In the genomic region with DNA sequence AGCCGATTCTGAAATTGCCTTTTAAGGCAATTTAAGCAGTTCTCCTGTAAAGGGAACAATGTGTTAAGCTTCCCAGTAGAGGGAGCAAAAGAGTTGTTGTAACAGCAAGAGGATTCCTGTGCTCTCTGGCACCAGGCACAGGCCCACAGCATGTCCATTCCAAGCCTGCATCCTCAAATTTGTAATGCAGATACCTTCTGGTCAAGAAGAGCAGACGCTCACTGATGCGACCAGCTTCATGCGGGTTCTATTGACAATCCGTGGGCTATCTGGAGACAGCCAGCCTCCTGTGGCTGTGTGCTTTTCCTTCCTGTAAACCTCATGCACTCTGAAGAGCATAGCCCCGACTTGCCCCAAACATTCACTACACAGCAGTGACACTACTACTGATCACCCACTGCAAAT, we compare ENCODE assay signal across 9 mouse cellular contexts. TPM values are rescaled to one million over a fixed set of nuclear protein-coding genes. Genes with fewer than 3 reads are reported as not detected.
DNase-seq lines count a peak whose midpoint lies in the region; ATAC-seq and TF ChIP-seq lines count a peak whose summit lies in the region.
"Had no signal": no experiment of that assay in that cellular context is flagged by ENCODE, and none has a peak within 500 bp of the region (broad histone marks: within the 10 kb centered on the region; RNA-seq: fewer than 3 reads in every experiment).

No protein-coding gene starts in this region.

- H3K4me1 ChIP-seq in spleen, adult 2 months (ENCODE audit: control insufficient read depth, insufficient read depth, insufficient read length), result no peaks in the 10 kb centered on the region
- no peaks in the 10 kb centered on the region for H3K4me1 ChIP-seq in embryonic facial prominence, embryonic 14.5 days (ENCODE audit: control insufficient read depth, insufficient read depth, low read length)
- H3K4me1 ChIP-seq in liver, embryonic 11.5 days (replicated peaks; ENCODE audit: control insufficient read depth, insufficient read depth, low read length), result peaks cover 7% of the 10 kb centered on the region
- H3K4me1 ChIP-seq in midbrain, postnatal 0 days (ENCODE audit: insufficient read depth, low read length), result no peaks in the 10 kb centered on the region

- no peaks in the 10 kb centered on the region for H3K9me3 ChIP-seq in embryonic facial prominence, embryonic 14.5 days (ENCODE audit: control insufficient read depth, low read length)
- H3K9me3 ChIP-seq in liver, embryonic 11.5 days (ENCODE audit: control insufficient read depth, low read length), result no peaks in the 10 kb centered on the region
- no peaks in the 10 kb centered on the region for H3K9me3 ChIP-seq in midbrain, postnatal 0 days (ENCODE audit: low read length)

- no peaks in the 10 kb centered on the region for H3K27me3 ChIP-seq in spleen, adult 2 months (ENCODE audit: control insufficient read depth, insufficient read depth, low read length)
- no peaks in the 10 kb centered on the region for H3K27me3 ChIP-seq in embryonic facial prominence, embryonic 14.5 days (replicated peaks; ENCODE audit: control insufficient read depth, insufficient read depth, low read length)
- no peaks in the 10 kb centered on the region for H3K27me3 ChIP-seq in liver, embryonic 11.5 days (replicated peaks; ENCODE audit: control insufficient read depth, insufficient read depth, low read length)
- H3K27me3 ChIP-seq in midbrain, postnatal 0 days (ENCODE audit: insufficient read depth, low read length), result 0 out of 2 replicates have a peak, but pooled peaks cover 4% of the 10 kb centered on the region

- 7% methylated on average over 6 of the region's 6 CpGs for WGBS in spleen, adult 2 months
- 23% methylated on average over 6 of the region's 6 CpGs for WGBS in embryonic facial prominence, embryonic 14.5 days
- 15% methylated on average over 6 of the region's 6 CpGs for WGBS in liver, embryonic 11.5 days
- 25% methylated on average over 6 of the region's 6 CpGs for WGBS in midbrain, postnatal 0 days

- no peak overlapping the region for H3K27ac ChIP-seq in spleen, adult 2 months (ENCODE audit: insufficient read depth, low read length)
- no peak overlapping the region for H3K27ac ChIP-seq in embryonic facial prominence, embryonic 14.5 days (replicated peaks; ENCODE audit: low read depth, low read length)
- peak overlapping the region; percentile 4; the same call in 1 of the 2 replicates for H3K27ac ChIP-seq in liver, embryonic 11.5 days (ENCODE audit: low read depth, low read length)
- no peak overlapping the region for H3K27ac ChIP-seq in midbrain, postnatal 0 days (ENCODE audit: low read depth, low read length)

- no peak overlapping the region for H3K4me2 ChIP-seq in embryonic facial prominence, embryonic 14.5 days (ENCODE audit: low read depth, low read length)
- no peak overlapping the region for H3K4me2 ChIP-seq in liver, embryonic 11.5 days
- no peak overlapping the region for H3K4me2 ChIP-seq in midbrain, postnatal 0 days (ENCODE audit: low read depth, low read length, poor library complexity, severe bottlenecking)

- no peak for ATAC-seq in embryonic facial prominence, embryonic 14.5 days (ENCODE audit: low read depth)
- 0 out of 2 replicates have a peak, but pooled peaks have one; percentile 51 for ATAC-seq in liver, embryonic 11.5 days (replicated peaks; ENCODE audit: low FRiP score)
- ATAC-seq in midbrain, postnatal 0 days (ENCODE audit: low FRiP score), result peak; percentile 87

- TF ChIP-seq CTCF in spleen, adult 2 months (IDR thresholded peaks at IDR 0.05; ENCODE audit: extremely low read depth, insufficient read depth, insufficient read length, insufficient replicate concordance), result peak; percentile 32; the same call in 1 of the 2 replicates
- peak; percentile 83 for TF ChIP-seq CTCF in midbrain, postnatal 0 days (IDR thresholded peaks at IDR 0.05)

- TF ChIP-seq POLR2A in spleen, adult 2 months (IDR thresholded peaks at IDR 0.05; ENCODE audit: low read depth, low read length), result no peak

- H3K9ac ChIP-seq in embryonic facial prominence, embryonic 14.5 days (ENCODE audit: low read depth, low read length), result no peak overlapping the region
- H3K9ac ChIP-seq in liver, embryonic 11.5 days (ENCODE audit: low read depth, low read length), result no peak overlapping the region
- no peak overlapping the region for H3K9ac ChIP-seq in midbrain, postnatal 0 days (replicated peaks; ENCODE audit: low read length, poor library complexity, severe bottlenecking)

- H3K4me3 ChIP-seq in spleen, adult 2 months (ENCODE audit: extremely low read depth, insufficient read depth, insufficient read length), result no peak overlapping the region
- H3K4me3 ChIP-seq in embryonic facial prominence, embryonic 14.5 days (ENCODE audit: low read depth, low read length), result no peak overlapping the region
- H3K4me3 ChIP-seq in liver, embryonic 11.5 days (ENCODE audit: low read depth, low read length), result no peak overlapping the region
- no peak overlapping the region for H3K4me3 ChIP-seq in midbrain, postnatal 0 days (ENCODE audit: low read depth, low read length)
- H3K4me3 ChIP-seq: erythroblast, embryonic 14.5 days had no signal

- peak in 1 of 2 experiments; percentile 52 for DNase-seq in spleen, adult 2 months (ENCODE audit: low read depth in 1 of 2, low spot score in 2 of 2)
- no peak for DNase-seq in spleen, postnatal 14 days (ENCODE audit: low spot score in 2 of 2)
- peak; percentile 21 for DNase-seq in T-cell, adult 2 months (ENCODE audit: low spot score)
- DNase-seq in embryonic facial prominence, embryonic 14.5 days (ENCODE audit: low spot score), result peak; percentile 77
- peak; percentile 36 for DNase-seq in kidney, adult 9 months
- DNase-seq in liver, embryonic 11.5 days (ENCODE audit: low spot score), result no peak
- DNase-seq in midbrain, postnatal 0 days (ENCODE audit: low spot score), result peak; percentile 84
- no peak for DNase-seq in gastrocnemius, postnatal 4 days (ENCODE audit: low spot score in 2 of 2)

- no peaks in the 10 kb centered on the region for H3K36me3 ChIP-seq in spleen, adult 2 months (ENCODE audit: control insufficient read depth, insufficient read depth, low read length)
- H3K36me3 ChIP-seq in embryonic facial prominence, embryonic 14.5 days (ENCODE audit: control insufficient read depth, insufficient read depth, low read length), result no peaks in the 10 kb centered on the region
- no peaks in the 10 kb centered on the region for H3K36me3 ChIP-seq in liver, embryonic 11.5 days (ENCODE audit: control insufficient read depth, insufficient read depth, low read length)
- H3K36me3 ChIP-seq in midbrain, postnatal 0 days (ENCODE audit: insufficient read depth, low read length), result no peaks in the 10 kb centered on the region

RNA-seq across cellular contexts. Expression of gene Ms4a6d, which starts 6.9 kb away (rescaled TPM):
- polyA plus RNA-seq in spleen, adult 2 months (2012; rRNA removed), result 2.1 and 3.9 TPM in 2 replicates
- 7.4 and 9.3 TPM in 2 replicates for polyA plus RNA-seq in embryonic facial prominence, embryonic 14.5 days (2014; fragmentation: Nextera tagmentation; extraction: Ambion mirVana)
- 3.8 and 5.1 TPM in 2 replicates for polyA plus RNA-seq in liver, embryonic 11.5 days (2014; fragmentation: Nextera tagmentation; extraction: Ambion mirVana)
- total RNA-seq in midbrain, postnatal 0 days (2014; rRNA removed), result 1.3 and 2.0 TPM in 2 replicates
- 1.8 and 2.7 TPM in 2 replicates for polyA plus RNA-seq in midbrain, postnatal 0 days (2015; fragmentation: Nextera tagmentation; extraction: Ambion mirVana)
- 1 to 10 TPM; 4.1 to 4.5 TPM for total RNA-seq in gastrocnemius, postnatal 4 days (2021)
- polyA plus RNA-seq: erythroblast, embryonic 14.5 days had no signal

RNA-seq across cellular contexts. Expression of gene Ms4a2, which starts 12.0 kb away (rescaled TPM):
- 0.12 and 0.14 TPM in 2 replicates for polyA plus RNA-seq in spleen, adult 2 months (2012; rRNA removed)
- polyA plus RNA-seq in embryonic facial prominence, embryonic 14.5 days (2014; fragmentation: Nextera tagmentation; extraction: Ambion mirVana), result 0.94 and 1.6 TPM in 2 replicates
- 0.19 TPM in 2 replicates for polyA plus RNA-seq in liver, embryonic 11.5 days (2014; fragmentation: Nextera tagmentation; extraction: Ambion mirVana)
- not detected in 2 replicates for total RNA-seq in midbrain, postnatal 0 days (2014; rRNA removed)
- polyA plus RNA-seq in midbrain, postnatal 0 days (2015; fragmentation: Nextera tagmentation; extraction: Ambion mirVana), result 0.09 and 0.15 TPM in 2 replicates
- total RNA-seq in gastrocnemius, postnatal 4 days (2021), result 1 to 10 TPM; 1.0 to 1.8 TPM

RNA-seq across cellular contexts. Expression of gene Ms4a3, which starts 29.1 kb away (rescaled TPM):
- polyA plus RNA-seq in spleen, adult 2 months (2012; rRNA removed), result 1.2 and 1.7 TPM in 2 replicates
- polyA plus RNA-seq in embryonic facial prominence, embryonic 14.5 days (2014; fragmentation: Nextera tagmentation; extraction: Ambion mirVana), result 0.36 TPM in 1 of 2 replicates, not detected in the other
- polyA plus RNA-seq in liver, embryonic 11.5 days (2014; fragmentation: Nextera tagmentation; extraction: Ambion mirVana), result 7.5 and 9.7 TPM in 2 replicates
- total RNA-seq in midbrain, postnatal 0 days (2014; rRNA removed), result not detected in 2 replicates
- polyA plus RNA-seq in midbrain, postnatal 0 days (2015; fragmentation: Nextera tagmentation; extraction: Ambion mirVana), result not detected in 2 replicates
- total RNA-seq in gastrocnemius, postnatal 4 days (2021), result not detected
- polyA plus RNA-seq: erythroblast, embryonic 14.5 days had no signal

RNA-seq across cellular contexts. Expression of gene Oosp2, which starts 48.8 kb away (rescaled TPM):
- not detected in 2 replicates for polyA plus RNA-seq in spleen, adult 2 months (2012; rRNA removed)
- polyA plus RNA-seq in embryonic facial prominence, embryonic 14.5 days (2014; fragmentation: Nextera tagmentation; extraction: Ambion mirVana), result not detected in 2 replicates
- not detected in 2 replicates for polyA plus RNA-seq in liver, embryonic 11.5 days (2014; fragmentation: Nextera tagmentation; extraction: Ambion mirVana)
- not detected in 2 replicates for total RNA-seq in midbrain, postnatal 0 days (2014; rRNA removed)
- polyA plus RNA-seq in midbrain, postnatal 0 days (2015; fragmentation: Nextera tagmentation; extraction: Ambion mirVana), result not detected in 2 replicates
- not detected for total RNA-seq in gastrocnemius, postnatal 4 days (2021)
- polyA plus RNA-seq: erythroblast, embryonic 14.5 days had no signal

Comparison
In these comparisons a context has a peak if more than half of its experiments do, and no peak if none do; other contexts are left out.
1. DNase-seq: peak in T-cell, adult 2 months (single experiment), embryonic facial prominence, embryonic 14.5 days (single experiment), kidney, adult 9 months (single experiment) and midbrain, postnatal 0 days (single experiment); none in spleen, postnatal 14 days (0 of 2), liver, embryonic 11.5 days (single experiment) and gastrocnemius, postnatal 4 days (0 of 2).